Mouse (Mus musculus): ENCODE data around the gene Ift57. TPM values are rescaled to one million over a fixed set of nuclear protein-coding genes. Genes with fewer than 3 reads are reported as not detected.

The Ift57 gene
- polyA plus RNA-seq (2015; fragmentation: Nextera tagmentation; extraction: Ambion mirVana) = 43.3 and 43.4 TPM in 2 replicates

DNA sequence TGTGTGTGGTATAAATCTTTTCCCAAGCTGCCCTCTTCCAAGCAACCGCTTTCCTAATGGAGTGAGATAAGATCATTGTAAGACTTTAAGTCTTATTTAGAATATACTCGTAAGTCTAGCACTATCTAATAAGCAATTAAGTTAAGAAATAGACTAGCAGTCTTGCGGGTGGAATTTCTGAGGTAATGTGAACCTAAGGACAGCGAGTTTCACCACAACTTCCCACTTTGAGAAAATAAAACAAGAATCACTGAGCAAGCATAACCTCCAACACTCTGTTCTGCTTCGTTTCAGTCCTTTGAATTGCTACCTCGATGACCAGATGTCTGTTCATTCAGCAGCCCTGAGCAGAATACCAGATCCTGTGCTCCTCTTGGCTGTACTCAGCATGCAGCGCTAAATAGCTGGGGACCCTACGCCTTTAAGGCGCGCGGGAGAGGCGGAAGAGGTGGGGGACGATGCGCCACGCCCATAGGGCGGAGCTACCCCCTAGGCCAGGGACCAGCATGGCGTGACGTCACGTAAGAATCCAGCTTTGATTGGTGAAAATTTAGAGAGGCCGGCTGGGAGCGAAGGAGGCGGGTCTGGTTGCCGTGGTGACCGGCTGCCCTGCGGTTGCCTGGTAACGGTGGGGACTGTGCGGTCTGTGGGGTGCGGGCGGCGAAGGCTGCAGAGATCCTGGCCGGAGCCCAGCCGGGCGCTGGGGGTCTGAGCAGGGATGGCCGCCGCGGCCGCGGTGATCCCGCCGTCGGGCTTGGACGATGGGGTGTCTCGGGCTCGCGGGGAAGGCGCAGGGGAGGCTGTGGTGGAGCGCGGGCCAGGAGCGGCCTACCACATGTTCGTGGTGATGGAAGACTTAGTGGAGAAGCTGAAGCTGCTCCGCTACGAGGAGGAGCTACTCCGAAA is at the start of gene Ift57:
Ift57 (plus strand) TSS at position 614 of the 906 bp plus-strand sequence.
- peak within 1 kb of the TSS; percentile 84 for H3K4me3 ChIP-seq
- WGBS = 2% methylated on average over 52 of the region's 53 CpGs
- ATAC-seq (replicated peaks) = peak; percentile 100

DNA sequence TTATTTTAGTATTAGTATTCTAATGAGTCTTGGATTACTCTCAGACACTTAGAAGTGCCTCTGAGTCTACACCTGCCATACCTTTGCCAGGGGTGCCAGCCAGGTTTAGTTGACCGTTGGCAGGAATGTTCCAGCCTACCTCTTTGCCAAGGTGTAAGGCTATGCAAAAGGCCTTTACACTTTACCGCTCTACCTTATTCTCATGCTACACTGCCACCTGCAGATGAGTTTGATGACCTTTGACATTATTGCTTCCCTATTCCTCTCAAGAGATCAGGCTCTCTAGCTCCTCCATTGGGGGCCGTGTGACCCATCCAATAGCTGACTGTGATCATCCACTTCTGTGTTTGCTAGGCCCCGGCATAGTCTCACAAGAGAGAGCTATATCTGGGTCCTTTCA is 41.9 kb upstream of the Ift57 start:
- Histone ChIP-seq H3K36me3 (replicated peaks) (no peaks in the 10 kb centered on the region), H3K9me3 (no peaks in the 10 kb centered on the region), H3K27ac (no peak overlapping the region), H3K9ac (no peak overlapping the region), H3K4me2 (no peak overlapping the region), H3K4me3 (no peak overlapping the region), H3K27me3 (replicated peaks) (no peaks in the 10 kb centered on the region), H3K4me1 (no peaks in the 10 kb centered on the region)
- WGBS = 94% methylated on average over 4 of the region's 4 CpGs
- no peak for ATAC-seq (replicated peaks)

More for the DNA sequence above, at the start of gene Ift57:
- Histone ChIP-seq H3K4me1 (peaks cover 18% of the 10 kb centered on the region), H3K27ac (peak within 1 kb of the TSS; percentile 86), H3K36me3 (replicated peaks) (no peaks in the 10 kb centered on the region), H3K27me3 (replicated peaks) (no peaks in the 10 kb centered on the region), H3K9ac (peak within 1 kb of the TSS; percentile 73), H3K4me2 (peak within 1 kb of the TSS; percentile 76), H3K9me3 (no peaks in the 10 kb centered on the region)

DNA sequence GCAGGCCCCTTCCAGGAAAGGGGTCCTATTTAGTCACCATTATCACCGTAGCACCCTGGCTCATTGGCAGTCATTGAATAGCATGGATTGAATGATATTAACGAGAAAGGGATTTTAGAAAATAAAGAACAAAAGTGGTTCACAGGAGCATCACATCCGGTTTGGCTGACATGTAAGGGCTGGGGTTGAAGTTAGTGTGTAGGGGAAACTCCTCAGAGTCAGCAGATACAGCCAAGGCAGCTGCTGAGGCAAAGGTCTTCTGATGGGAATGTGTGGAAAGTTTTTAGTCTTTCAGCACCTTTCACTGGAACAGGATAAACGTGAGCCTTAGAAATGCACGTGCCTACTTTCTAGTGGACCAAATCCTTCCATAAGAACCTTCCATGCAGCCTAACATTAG is 41.0 kb upstream of the Ift57 start:
- Histone ChIP-seq H3K9me3 (no peaks in the 10 kb centered on the region), H3K4me3 (no peak overlapping the region), H3K27ac (no peak overlapping the region), H3K27me3 (replicated peaks) (no peaks in the 10 kb centered on the region), H3K36me3 (replicated peaks) (no peaks in the 10 kb centered on the region), H3K4me1 (no peaks in the 10 kb centered on the region), H3K4me2 (no peak overlapping the region), H3K9ac (no peak overlapping the region)
- WGBS = 75% methylated on average over 5 of the region's 5 CpGs
- no peak for ATAC-seq (replicated peaks)

DNA sequence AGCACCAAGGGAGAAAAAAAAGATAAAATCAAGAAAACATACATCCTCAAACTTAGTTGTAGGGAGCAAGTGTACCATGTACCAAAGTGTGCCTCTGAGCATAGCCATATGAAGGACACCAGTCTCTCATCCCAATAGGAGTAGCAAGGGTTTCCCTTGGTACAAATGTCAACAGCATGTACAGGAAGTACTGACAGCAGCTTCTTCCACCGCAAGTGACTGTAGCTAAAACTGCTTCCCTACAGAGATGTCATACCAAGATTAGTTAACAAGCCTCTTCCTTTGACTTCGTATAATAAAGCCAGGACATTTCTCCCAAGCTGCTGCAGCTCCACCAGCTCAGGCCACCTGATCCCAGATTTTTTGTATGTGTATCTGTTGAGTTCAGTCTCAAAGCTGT is 39.9 kb upstream of the Ift57 start:
- H3K4me3 ChIP-seq = no peak overlapping the region
- no peaks in the 10 kb centered on the region for H3K27me3 ChIP-seq (replicated peaks)
- no peak overlapping the region for H3K27ac ChIP-seq
- ATAC-seq (replicated peaks) = no peak
- no peak overlapping the region for H3K9ac ChIP-seq
- no peaks in the 10 kb centered on the region for H3K4me1 ChIP-seq
- 76% methylated on average over 2 of the region's 2 CpGs for WGBS
- no peaks in the 10 kb centered on the region for H3K9me3 ChIP-seq
- H3K36me3 ChIP-seq (replicated peaks) = no peaks in the 10 kb centered on the region
- H3K4me2 ChIP-seq = no peak overlapping the region

DNA sequence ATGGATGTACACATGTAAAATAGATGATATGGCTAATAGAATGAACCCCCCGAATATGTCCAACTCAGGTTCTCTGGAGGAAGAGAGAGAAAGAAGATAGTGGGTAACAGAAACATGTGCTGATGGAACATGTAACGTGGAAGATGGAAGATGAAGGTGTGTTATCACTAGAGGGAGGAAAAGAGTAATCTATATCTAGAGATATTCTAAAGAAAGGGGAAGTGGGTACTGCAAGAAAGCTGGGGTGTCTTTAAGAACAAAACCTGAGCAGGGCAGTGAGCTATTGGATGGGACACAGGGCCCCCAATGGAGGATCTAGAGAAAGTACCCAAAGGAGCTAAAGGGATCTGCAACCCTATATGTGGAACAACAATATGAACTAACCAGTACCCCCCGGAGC is 38.9 kb upstream of the Ift57 start:
- Histone ChIP-seq H3K4me1 (no peaks in the 10 kb centered on the region), H3K9ac (no peak overlapping the region), H3K27ac (no peak overlapping the region), H3K27me3 (replicated peaks) (no peaks in the 10 kb centered on the region), H3K9me3 (no peaks in the 10 kb centered on the region), H3K36me3 (replicated peaks) (no peaks in the 10 kb centered on the region), H3K4me3 (no peak overlapping the region), H3K4me2 (no peak overlapping the region)
- 93% methylated on average over 3 of the region's 3 CpGs for WGBS
- ATAC-seq (replicated peaks) = no peak

DNA sequence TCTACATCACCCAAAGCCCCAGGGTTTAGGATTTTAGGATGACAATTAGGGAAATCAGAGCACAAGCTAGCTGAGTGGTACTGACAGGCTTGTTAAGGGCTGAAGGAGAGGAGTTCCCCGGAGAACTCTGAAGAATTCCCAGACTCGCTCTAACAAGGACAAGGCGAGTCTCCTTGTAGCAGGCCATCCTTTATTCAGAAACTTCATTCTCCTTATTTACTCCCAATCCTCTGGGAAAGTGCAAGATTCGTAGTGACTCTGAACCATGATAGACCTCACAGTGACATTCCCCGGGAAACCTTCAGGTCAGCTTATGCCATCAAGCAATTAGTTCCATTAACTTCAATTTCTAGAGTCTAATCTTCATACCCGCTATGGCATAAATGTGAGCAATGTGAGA is 36.8 kb upstream of the Ift57 start:
- Histone ChIP-seq H3K27ac (no peak overlapping the region), H3K36me3 (replicated peaks) (no peaks in the 10 kb centered on the region), H3K9ac (no peak overlapping the region), H3K4me2 (no peak overlapping the region), H3K4me1 (no peaks in the 10 kb centered on the region), H3K4me3 (no peak overlapping the region), H3K27me3 (replicated peaks) (no peaks in the 10 kb centered on the region), H3K9me3 (no peaks in the 10 kb centered on the region)
- WGBS = 78% methylated on average over 6 of the region's 6 CpGs
- ATAC-seq (replicated peaks) = no peak

DNA sequence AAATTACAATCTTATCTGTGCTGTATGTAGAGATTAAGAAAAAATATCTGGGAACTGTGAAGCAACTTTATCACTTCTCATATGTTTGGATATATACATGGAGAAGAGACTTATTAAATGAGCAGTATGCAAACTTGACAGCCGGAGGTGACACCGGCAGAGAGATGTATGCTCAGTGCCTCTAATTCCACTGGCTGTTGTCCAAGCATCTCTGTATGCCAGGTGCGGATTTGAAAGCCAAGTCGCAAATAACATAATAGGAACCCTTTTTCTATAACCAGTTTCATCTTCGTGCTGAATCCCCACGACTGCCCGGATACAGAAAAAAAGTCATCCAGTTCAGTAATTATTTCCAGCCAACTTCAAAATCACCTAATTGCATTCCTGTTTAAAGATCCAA is 34.4 kb upstream of the Ift57 start:
- Histone ChIP-seq H3K4me2 (no peak overlapping the region), H3K27me3 (replicated peaks) (no peaks in the 10 kb centered on the region), H3K9me3 (no peaks in the 10 kb centered on the region), H3K27ac (no peak overlapping the region), H3K4me1 (no peaks in the 10 kb centered on the region), H3K36me3 (replicated peaks) (no peaks in the 10 kb centered on the region), H3K9ac (no peak overlapping the region), H3K4me3 (no peak overlapping the region)
- ATAC-seq (replicated peaks) = no peak
- WGBS = 70% methylated on average over 7 of the region's 7 CpGs

DNA sequence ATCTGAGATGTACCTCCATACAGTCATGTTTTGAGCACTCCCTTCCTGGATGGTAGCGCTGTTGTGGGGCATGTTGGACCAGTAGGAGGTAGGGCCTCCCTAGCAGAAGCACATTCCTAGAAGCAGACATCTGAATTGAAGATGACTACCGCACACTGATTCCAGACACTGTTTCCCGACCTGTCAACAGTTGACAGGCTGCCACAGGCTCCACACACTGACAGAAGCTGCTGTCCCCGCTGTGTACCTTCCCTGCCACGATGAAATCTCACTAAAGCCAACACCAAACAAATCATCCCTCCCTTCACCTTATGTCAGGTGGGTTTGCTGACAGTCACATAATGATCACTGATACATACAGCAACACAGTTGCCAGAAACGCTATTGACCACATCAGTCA is 19.4 kb upstream of the Ift57 start:
- no peak overlapping the region for H3K4me3 ChIP-seq
- ATAC-seq (replicated peaks) = no peak
- peaks cover under 1% of the 10 kb centered on the region; the same call in 1 of the 2 replicates for H3K4me1 ChIP-seq
- no peak overlapping the region for H3K4me2 ChIP-seq
- H3K9me3 ChIP-seq = no peaks in the 10 kb centered on the region
- no peak overlapping the region for H3K27ac ChIP-seq
- 92% methylated on average over 6 of the region's 6 CpGs for WGBS
- no peaks in the 10 kb centered on the region for H3K36me3 ChIP-seq (replicated peaks)
- no peaks in the 10 kb centered on the region for H3K27me3 ChIP-seq (replicated peaks)
- H3K9ac ChIP-seq = no peak overlapping the region

DNA sequence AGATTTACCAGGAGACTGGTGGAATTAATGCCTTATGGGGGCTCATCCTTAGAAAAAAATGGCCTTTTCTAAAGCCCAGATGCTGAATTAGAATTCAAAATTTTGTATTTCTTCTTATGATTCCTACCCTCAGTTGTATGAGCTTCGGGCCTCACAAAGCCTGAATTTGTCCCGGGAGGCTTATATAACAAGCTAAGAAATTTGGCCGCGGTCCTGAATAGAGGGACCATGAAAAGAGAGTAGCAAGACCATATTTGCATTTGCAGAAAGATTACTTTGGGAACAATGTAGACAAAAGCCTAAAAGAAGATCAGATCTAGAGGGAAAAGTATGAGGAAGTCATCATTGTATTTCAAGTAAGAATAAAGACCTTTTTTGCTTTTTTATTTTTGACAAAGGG is 14.1 kb upstream of the Ift57 start:
- no peaks in the 10 kb centered on the region for H3K27me3 ChIP-seq (replicated peaks)
- H3K9me3 ChIP-seq = no peaks in the 10 kb centered on the region
- H3K4me1 ChIP-seq = peaks cover 7% of the 10 kb centered on the region; the same call in 1 of the 2 replicates
- no peak for ATAC-seq (replicated peaks)
- no peak overlapping the region for H3K4me2 ChIP-seq
- H3K4me3 ChIP-seq = no peak overlapping the region
- 10% methylated on average over 4 of the region's 4 CpGs for WGBS
- no peaks in the 10 kb centered on the region for H3K36me3 ChIP-seq (replicated peaks)
- no peak overlapping the region for H3K27ac ChIP-seq
- H3K9ac ChIP-seq = no peak overlapping the region

DNA sequence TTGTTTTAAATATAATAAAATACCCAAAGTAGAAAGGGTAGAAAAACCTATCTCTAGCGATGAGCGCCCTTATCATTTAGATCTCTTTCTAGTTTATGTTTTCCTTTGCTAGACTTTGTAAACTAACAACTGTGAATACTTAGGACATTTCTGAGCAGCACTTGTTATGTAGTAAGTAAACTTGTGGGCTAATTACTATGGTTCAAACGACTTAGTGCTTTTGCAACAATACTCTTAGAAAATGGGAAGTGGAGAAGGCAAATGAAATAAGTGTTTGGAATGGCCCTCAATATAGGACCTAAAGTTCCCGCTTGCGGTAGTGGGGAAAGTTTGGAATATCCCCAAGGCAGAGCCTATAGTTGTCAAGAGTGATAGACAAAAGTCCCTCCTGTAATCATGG is 788 bp downstream of the Ift57 start:
- Histone ChIP-seq H3K4me1 (peaks cover 18% of the 10 kb centered on the region), H3K36me3 (replicated peaks) (no peaks in the 10 kb centered on the region), H3K9ac (peak overlapping the region; percentile 73), H3K27me3 (replicated peaks) (no peaks in the 10 kb centered on the region), H3K4me3 (peak overlapping the region; percentile 84), H3K27ac (no peak overlapping the region; the same call in 1 of the 2 replicates), H3K4me2 (peak overlapping the region; percentile 76), H3K9me3 (no peaks in the 10 kb centered on the region)
- WGBS = 23% methylated on average over 5 of the region's 5 CpGs
- ATAC-seq (replicated peaks) = no peak

DNA sequence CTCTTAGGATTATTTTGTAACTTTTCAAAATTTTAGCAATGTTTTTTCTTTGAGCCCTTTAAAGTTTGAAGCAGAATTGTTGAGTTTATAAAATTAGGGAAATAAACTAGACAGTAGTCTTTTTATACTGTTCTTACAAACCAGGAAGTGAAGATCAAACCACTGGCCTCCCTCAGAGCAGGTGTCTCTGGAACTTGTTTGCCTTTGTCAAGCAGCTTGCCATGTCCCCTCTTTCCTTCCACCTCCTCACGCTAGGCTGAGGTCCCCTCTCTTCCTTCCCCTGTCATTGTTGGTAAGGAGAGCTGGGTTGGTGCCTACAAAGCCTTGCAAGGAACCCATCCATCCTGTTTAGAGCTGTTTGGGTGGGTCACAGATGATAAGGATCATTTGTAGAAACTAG is 9.0 kb downstream of the Ift57 start:
- 95% methylated on average over 1 of the region's 1 CpGs for whole genome bisulfite sequencing
- Histone ChIP-seq H3K36me3 (replicated peaks) (0 out of 2 replicates have a peak, but pooled peaks cover 10% of the 10 kb centered on the region), H3K27ac (no peak overlapping the region), H3K4me3 (no peak overlapping the region), H3K4me1 (no peaks in the 10 kb centered on the region), H3K4me2 (no peak overlapping the region), H3K9me3 (no peaks in the 10 kb centered on the region), H3K9ac (no peak overlapping the region), H3K27me3 (replicated peaks) (no peaks in the 10 kb centered on the region)
- ATAC-seq (replicated peaks) = no peak

DNA sequence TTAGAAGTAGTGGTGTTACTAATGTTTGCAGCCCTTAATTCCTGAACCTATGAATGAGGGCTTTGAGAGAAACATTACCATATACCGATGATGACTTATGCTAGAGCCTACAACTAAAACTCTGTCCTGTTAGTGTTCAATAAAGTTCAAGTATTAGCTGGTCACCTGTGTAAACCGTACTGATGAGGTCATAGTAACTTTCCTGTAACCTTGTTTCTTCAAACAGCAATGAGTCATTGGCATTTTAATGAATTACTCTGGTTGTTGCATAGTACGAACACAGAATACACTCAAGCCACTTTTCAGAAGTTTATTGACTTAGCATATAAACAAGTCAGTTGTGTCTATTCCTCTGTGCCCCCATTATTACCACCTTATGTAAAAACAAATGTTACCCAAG is 11.2 kb downstream of the Ift57 start:
- H3K4me2 ChIP-seq = no peak overlapping the region
- no peak overlapping the region for H3K27ac ChIP-seq
- no peaks in the 10 kb centered on the region for H3K9me3 ChIP-seq
- ATAC-seq (replicated peaks) = no peak
- WGBS = 95% methylated on average over 3 of the region's 3 CpGs
- H3K4me3 ChIP-seq = no peak overlapping the region
- H3K27me3 ChIP-seq (replicated peaks) = no peaks in the 10 kb centered on the region
- no peaks in the 10 kb centered on the region for H3K4me1 ChIP-seq
- H3K9ac ChIP-seq = no peak overlapping the region
- 0 out of 2 replicates have a peak, but pooled peaks cover 10% of the 10 kb centered on the region for H3K36me3 ChIP-seq (replicated peaks)

DNA sequence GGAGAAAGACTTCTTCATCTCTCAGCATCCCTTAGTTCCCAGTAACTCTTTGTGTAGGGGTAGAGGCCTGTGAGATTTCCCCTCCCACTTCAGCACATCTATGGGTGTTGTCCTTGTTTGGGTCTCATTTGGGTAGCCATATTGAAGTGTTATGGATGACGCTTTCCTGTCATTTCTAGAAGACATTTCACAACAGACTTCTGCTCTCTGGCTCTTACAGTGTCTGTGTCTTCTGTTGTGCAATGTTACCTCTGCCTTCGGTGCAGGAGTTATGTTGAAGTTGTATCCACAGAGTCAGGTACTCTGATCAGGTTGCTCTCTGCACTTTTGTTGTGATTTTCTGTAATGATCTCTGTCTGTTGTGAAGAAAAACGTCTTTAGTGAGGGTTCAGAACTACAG is 14.3 kb downstream of the Ift57 start:
- no peaks in the 10 kb centered on the region for H3K9me3 ChIP-seq
- H3K4me1 ChIP-seq = no peaks in the 10 kb centered on the region
- H3K4me2 ChIP-seq = no peak overlapping the region
- H3K36me3 ChIP-seq (replicated peaks) = 0 out of 2 replicates have a peak, but pooled peaks cover 7% of the 10 kb centered on the region
- H3K27me3 ChIP-seq (replicated peaks) = no peaks in the 10 kb centered on the region
- WGBS = 85% methylated on average over 3 of the region's 3 CpGs
- no peak overlapping the region for H3K4me3 ChIP-seq
- no peak overlapping the region for H3K9ac ChIP-seq
- no peak overlapping the region for H3K27ac ChIP-seq
- ATAC-seq (replicated peaks) = no peak

All from midbrain, embryonic 15.5 days (tissue).